Mouse (Mus musculus): ENCODE data around the gene Naaladl2. TPM values are rescaled to one million over a fixed set of nuclear protein-coding genes. Genes with fewer than 3 reads are reported as not detected.

Gene Naaladl2
- polyA plus RNA-seq, 1 experiment from 2014 or later = 0.48 TPM

DNA sequence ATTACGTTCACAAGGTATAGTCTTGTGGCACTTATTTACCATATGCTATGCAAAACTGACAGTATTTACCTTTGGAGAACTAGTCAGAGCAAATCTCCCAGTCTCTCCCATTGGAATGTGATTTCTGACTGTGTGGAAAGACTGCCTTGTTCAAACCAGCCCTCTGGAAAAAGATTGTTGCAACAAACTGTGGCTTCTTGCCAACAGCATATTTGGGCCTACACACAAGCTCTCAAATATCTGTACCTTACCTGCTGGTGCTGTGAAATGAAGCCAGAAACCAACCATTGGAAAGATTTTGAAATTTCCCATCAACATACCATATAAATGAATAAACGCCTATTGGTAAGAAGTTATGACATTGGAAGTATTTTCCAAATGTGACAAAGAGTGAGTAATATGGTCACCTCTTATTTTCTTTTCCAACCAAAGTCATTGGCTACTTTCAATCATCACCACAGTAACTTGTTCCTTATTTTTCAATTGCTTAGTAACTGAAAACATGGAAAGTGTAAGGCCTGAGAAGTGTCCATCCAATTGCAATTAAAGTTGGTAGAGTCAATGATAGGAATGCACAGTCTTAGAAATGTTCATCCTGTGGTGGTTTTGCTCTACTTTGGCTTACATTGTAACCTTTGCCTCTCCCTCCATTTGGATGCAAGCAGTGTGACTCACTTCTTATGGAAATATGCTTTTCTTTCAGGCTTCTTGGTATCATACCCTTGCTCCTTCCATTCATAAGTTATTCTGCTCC lies 453.7 kb downstream of the Naaladl2 start:
- no peaks in the 10 kb centered on the region for H3K27me3 ChIP-seq (ENCODE audit: control insufficient read depth, insufficient read depth, low read length)
- no peaks in the 10 kb centered on the region for H3K9me3 ChIP-seq (ENCODE audit: control insufficient read depth, low read length)
- DNase-seq (ENCODE audit: low spot score) = no peak
- no peak overlapping the region for H3K9ac ChIP-seq (ENCODE audit: low read length)
- H3K36me3 ChIP-seq (ENCODE audit: control insufficient read depth, insufficient read depth, low read length) = no peaks in the 10 kb centered on the region
- no peak for ATAC-seq (ENCODE audit: insufficient read depth, low FRiP score, low TSS enrichment)
- H3K4me1 ChIP-seq (ENCODE audit: control insufficient read depth, insufficient read depth, low read length) = no peaks in the 10 kb centered on the region
- no peak overlapping the region for H3K27ac ChIP-seq (ENCODE audit: low read depth, low read length)
- no peak overlapping the region for H3K4me3 ChIP-seq (ENCODE audit: low read depth, low read length)
- no peak overlapping the region for H3K4me2 ChIP-seq (ENCODE audit: low read depth)
- WGBS = 90% methylated on average over 2 of the region's 2 CpGs

DNA sequence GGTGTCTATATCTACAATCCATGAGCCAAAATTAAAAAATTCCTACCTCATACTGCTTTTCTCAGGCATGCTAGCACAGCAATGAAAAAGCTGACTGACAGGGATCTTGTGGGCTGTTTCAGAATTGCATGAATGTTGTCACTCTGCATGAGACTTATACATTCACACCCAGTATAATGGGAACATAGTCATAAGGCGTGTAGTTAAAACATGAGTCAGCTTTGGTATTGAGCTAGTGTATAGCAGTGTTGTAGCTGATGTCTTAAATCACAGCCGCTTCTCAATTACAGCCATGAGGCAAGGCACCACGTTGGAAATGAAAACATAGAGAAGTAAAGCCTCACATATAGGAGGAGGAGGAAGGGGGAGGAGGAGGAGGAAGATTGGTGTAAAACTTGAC lies 473.6 kb downstream of the Naaladl2 start:
- H3K36me3 ChIP-seq (ENCODE audit: control insufficient read depth, insufficient read depth, low read length) = no peaks in the 10 kb centered on the region
- no peak overlapping the region for H3K27ac ChIP-seq (ENCODE audit: low read depth, low read length)
- no peak overlapping the region for H3K9ac ChIP-seq (ENCODE audit: low read length)
- H3K4me1 ChIP-seq (ENCODE audit: control insufficient read depth, insufficient read depth, low read length) = no peaks in the 10 kb centered on the region
- H3K4me3 ChIP-seq (ENCODE audit: low read depth, low read length) = no peak overlapping the region
- no peaks in the 10 kb centered on the region for H3K27me3 ChIP-seq (ENCODE audit: control insufficient read depth, insufficient read depth, low read length)
- DNase-seq (ENCODE audit: low spot score) (no peak), ATAC-seq (ENCODE audit: insufficient read depth, low FRiP score, low TSS enrichment) (no peak)
- no peaks in the 10 kb centered on the region for H3K9me3 ChIP-seq (ENCODE audit: control insufficient read depth, low read length)
- WGBS = 75% methylated on average over 3 of the region's 3 CpGs
- no peak overlapping the region for H3K4me2 ChIP-seq (ENCODE audit: low read depth)

DNA sequence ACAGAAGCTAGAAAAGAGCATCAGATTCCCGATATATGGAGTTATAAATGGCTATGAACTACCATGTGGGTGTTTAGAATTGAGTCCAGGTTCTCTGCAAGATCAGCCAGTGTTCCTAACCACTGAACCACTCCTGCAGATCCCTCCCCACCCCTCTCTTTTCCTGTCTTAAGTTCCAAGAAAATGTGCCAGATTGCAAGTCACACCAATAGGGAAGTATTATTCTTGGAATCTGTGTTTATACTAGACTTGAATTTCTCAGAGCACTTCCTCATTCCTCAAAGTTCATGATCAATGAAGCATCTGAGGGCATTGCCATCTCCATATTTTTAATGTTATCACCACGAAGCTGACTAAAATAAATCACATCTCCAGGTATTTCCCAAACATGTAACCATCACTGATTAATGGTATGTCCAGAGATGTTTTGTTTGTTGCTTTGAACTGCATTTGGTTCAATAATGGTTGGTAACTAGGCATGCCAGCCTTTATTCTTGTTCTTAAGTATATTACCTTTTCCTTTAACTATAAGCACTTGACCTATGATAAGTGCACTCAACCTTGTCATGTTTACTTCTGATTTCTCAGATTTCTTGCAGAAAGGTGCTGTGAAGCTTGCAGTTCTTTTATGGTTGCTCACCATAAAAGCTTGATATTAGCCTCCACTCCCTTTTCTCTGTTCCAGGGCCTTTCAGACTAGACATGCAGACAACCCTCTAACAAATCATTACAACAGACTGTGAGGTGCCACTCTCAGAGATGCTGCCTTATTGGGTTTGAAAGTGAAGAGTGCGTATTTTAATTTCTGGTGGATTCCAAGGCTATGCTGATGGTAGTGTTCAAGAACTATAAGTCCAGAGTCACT lies 475.8 kb downstream of the Naaladl2 start:
- H3K27me3 ChIP-seq (ENCODE audit: control insufficient read depth, insufficient read depth, low read length) = no peaks in the 10 kb centered on the region
- H3K4me2 ChIP-seq (ENCODE audit: low read depth) = no peak overlapping the region
- no peak for DNase-seq (ENCODE audit: low spot score)
- H3K27ac ChIP-seq (ENCODE audit: low read depth, low read length) = no peak overlapping the region
- WGBS = 87% methylated on average over 3 of the region's 3 CpGs
- ATAC-seq (ENCODE audit: insufficient read depth, low FRiP score, low TSS enrichment) = no peak
- no peak overlapping the region for H3K9ac ChIP-seq (ENCODE audit: low read length)
- no peaks in the 10 kb centered on the region for H3K9me3 ChIP-seq (ENCODE audit: control insufficient read depth, low read length)
- H3K4me3 ChIP-seq (ENCODE audit: low read depth, low read length) = no peak overlapping the region
- H3K36me3 ChIP-seq (ENCODE audit: control insufficient read depth, insufficient read depth, low read length) = no peaks in the 10 kb centered on the region
- no peaks in the 10 kb centered on the region for H3K4me1 ChIP-seq (ENCODE audit: control insufficient read depth, insufficient read depth, low read length)

DNA sequence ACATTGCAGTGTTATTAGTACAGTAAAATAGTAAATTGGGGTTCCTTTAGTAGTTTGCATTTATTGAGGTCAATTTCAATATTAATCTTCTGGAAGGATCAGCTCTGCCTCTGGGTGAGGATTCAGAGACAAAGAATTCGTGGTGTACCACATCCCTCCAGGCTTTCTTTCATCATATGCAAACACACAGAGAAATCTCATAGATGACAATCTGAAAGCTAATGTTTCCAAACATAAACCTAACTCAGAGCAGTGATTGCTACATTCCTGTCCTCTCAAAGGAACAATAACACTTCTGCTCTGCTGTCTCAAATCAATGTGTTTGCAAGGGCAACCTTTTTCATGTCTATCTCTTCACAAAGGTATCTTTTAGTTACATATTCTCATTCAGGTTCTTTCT lies 478.7 kb downstream of the Naaladl2 start:
- Histone ChIP-seq H3K4me2 (ENCODE audit: low read depth) (no peak overlapping the region), H3K9ac (ENCODE audit: low read length) (no peak overlapping the region), H3K27me3 (ENCODE audit: control insufficient read depth, insufficient read depth, low read length) (no peaks in the 10 kb centered on the region), H3K9me3 (ENCODE audit: control insufficient read depth, low read length) (no peaks in the 10 kb centered on the region), H3K4me3 (ENCODE audit: low read depth, low read length) (no peak overlapping the region), H3K4me1 (ENCODE audit: control insufficient read depth, insufficient read depth, low read length) (no peaks in the 10 kb centered on the region), H3K36me3 (ENCODE audit: control insufficient read depth, insufficient read depth, low read length) (no peaks in the 10 kb centered on the region), H3K27ac (ENCODE audit: low read depth, low read length) (no peak overlapping the region)
- ATAC-seq (ENCODE audit: insufficient read depth, low FRiP score, low TSS enrichment) (no peak), DNase-seq (ENCODE audit: low spot score) (no peak)
- 55% methylated on average over 1 of the region's 1 CpGs for WGBS

DNA sequence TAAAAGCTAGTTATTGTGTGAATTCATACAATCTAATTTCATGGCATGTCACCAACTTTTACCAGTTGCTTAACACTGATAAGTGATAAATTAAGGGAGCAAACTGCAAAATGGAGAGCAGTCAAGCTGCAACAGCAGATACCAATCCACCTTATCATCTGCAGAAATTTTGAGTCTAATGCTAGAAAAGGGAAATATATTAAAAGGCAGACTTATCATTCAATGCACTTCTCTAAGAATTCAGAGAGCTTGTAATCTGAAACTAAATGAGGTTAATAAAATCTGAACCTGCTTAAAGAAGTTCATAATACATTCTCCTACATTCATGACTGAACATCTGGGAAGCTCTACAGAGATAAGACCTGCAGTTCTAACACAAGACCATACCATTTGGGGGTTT lies 480.3 kb downstream of the Naaladl2 start:
- DNase-seq (ENCODE audit: low spot score) (no peak), ATAC-seq (ENCODE audit: insufficient read depth, low FRiP score, low TSS enrichment) (no peak)
- Histone ChIP-seq H3K9ac (ENCODE audit: low read length) (no peak overlapping the region), H3K27ac (ENCODE audit: low read depth, low read length) (no peak overlapping the region), H3K4me3 (ENCODE audit: low read depth, low read length) (no peak overlapping the region), H3K4me1 (ENCODE audit: control insufficient read depth, insufficient read depth, low read length) (no peaks in the 10 kb centered on the region), H3K27me3 (ENCODE audit: control insufficient read depth, insufficient read depth, low read length) (no peaks in the 10 kb centered on the region), H3K9me3 (ENCODE audit: control insufficient read depth, low read length) (no peaks in the 10 kb centered on the region), H3K36me3 (ENCODE audit: control insufficient read depth, insufficient read depth, low read length) (no peaks in the 10 kb centered on the region), H3K4me2 (ENCODE audit: low read depth) (no peak overlapping the region)

DNA sequence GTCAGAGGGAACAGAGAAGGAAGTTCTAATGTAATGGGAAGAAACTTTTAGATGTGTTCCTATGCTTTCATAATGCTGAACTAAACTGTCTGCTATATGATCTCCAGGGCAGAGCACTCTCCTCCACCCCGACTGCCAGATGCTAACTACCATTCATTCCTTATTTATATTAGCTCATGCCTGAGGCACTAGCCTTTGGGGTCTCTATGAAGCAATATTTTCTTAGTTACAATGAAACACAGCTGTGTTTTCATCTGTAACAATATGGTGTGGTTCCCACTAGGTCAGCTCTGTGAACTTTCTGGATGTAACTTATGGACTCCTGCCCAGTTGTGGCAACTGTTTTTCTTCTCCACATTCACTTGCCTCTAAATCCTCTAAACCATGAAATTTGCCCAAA lies 514.0 kb downstream of the Naaladl2 start:
- WGBS = 50% methylated on average over 1 of the region's 1 CpGs
- Histone ChIP-seq H3K9me3 (ENCODE audit: control insufficient read depth, low read length) (no peaks in the 10 kb centered on the region), H3K36me3 (ENCODE audit: control insufficient read depth, insufficient read depth, low read length) (no peaks in the 10 kb centered on the region), H3K27me3 (ENCODE audit: control insufficient read depth, insufficient read depth, low read length) (no peaks in the 10 kb centered on the region), H3K4me1 (ENCODE audit: control insufficient read depth, insufficient read depth, low read length) (no peaks in the 10 kb centered on the region), H3K4me3 (ENCODE audit: low read depth, low read length) (no peak overlapping the region), H3K4me2 (ENCODE audit: low read depth) (no peak overlapping the region), H3K9ac (ENCODE audit: low read length) (no peak overlapping the region), H3K27ac (ENCODE audit: low read depth, low read length) (no peak overlapping the region)
- ATAC-seq (ENCODE audit: insufficient read depth, low FRiP score, low TSS enrichment) (no peak), DNase-seq (ENCODE audit: low spot score) (peak; percentile 22)

DNA sequence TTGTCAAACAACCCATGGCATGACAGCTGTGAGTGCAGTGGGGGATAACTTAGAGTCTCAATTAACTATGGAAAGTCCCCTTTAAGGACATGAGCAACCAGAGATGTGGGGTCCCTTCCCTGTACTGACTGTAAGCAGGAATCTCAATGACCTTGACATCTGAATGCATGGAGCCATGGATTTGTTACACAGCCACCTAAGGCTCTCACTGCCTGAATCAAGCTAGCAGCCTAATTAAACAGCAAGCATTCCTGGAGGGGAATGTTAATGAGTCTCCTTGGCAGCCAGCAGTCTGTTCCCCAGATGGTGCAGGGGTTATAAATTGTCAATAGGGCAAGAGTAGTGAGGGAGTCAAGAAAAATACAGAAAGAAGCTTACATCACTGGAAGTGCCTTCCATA lies 538.6 kb downstream of the Naaladl2 start:
- Histone ChIP-seq H3K4me2 (ENCODE audit: low read depth) (no peak overlapping the region), H3K36me3 (ENCODE audit: control insufficient read depth, insufficient read depth, low read length) (no peaks in the 10 kb centered on the region), H3K4me3 (ENCODE audit: low read depth, low read length) (no peak overlapping the region), H3K9ac (ENCODE audit: low read length) (no peak overlapping the region), H3K4me1 (ENCODE audit: control insufficient read depth, insufficient read depth, low read length) (no peaks in the 10 kb centered on the region), H3K27me3 (ENCODE audit: control insufficient read depth, insufficient read depth, low read length) (no peaks in the 10 kb centered on the region), H3K27ac (ENCODE audit: low read depth, low read length) (no peak overlapping the region), H3K9me3 (ENCODE audit: control insufficient read depth, low read length) (no peaks in the 10 kb centered on the region)
- DNase-seq (ENCODE audit: low spot score) = no peak
- peak; percentile 85 for ATAC-seq (ENCODE audit: insufficient read depth, low FRiP score, low TSS enrichment)

DNA sequence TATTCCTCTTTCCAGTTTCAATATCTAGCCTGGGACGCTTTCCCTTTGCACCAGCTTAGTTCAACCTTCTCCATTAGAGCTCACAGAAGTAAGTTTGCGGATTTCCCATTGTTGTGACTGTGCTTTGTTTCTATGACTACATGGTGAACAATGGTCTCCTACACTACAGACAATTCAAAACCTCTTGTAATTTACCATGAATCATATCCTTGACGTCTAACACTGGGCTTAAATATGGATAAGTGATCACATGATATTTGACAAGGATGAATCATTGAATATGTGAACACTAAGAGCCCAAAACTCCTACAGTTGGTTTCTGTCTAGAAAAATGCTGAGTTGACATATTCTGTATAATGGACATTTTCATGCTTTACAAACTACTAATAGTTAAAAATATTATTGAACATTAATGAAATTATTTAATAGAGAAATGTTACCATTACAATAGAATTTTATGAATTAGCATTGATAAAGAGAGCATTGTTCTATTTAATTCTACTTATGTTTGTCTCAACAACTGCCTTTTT lies 539.2 kb downstream of the Naaladl2 start:
- ATAC-seq (ENCODE audit: insufficient read depth, low FRiP score, low TSS enrichment) (no peak), DNase-seq (ENCODE audit: low spot score) (no peak)
- H3K4me2 ChIP-seq (ENCODE audit: low read depth) = no peak overlapping the region
- H3K9me3 ChIP-seq (ENCODE audit: control insufficient read depth, low read length) = no peaks in the 10 kb centered on the region
- H3K27me3 ChIP-seq (ENCODE audit: control insufficient read depth, insufficient read depth, low read length) = no peaks in the 10 kb centered on the region
- no peaks in the 10 kb centered on the region for H3K36me3 ChIP-seq (ENCODE audit: control insufficient read depth, insufficient read depth, low read length)
- H3K27ac ChIP-seq (ENCODE audit: low read depth, low read length) = no peak overlapping the region
- WGBS = 75% methylated on average over 3 of the region's 3 CpGs
- H3K4me1 ChIP-seq (ENCODE audit: control insufficient read depth, insufficient read depth, low read length) = no peaks in the 10 kb centered on the region
- no peak overlapping the region for H3K4me3 ChIP-seq (ENCODE audit: low read depth, low read length)
- no peak overlapping the region for H3K9ac ChIP-seq (ENCODE audit: low read length)

DNA sequence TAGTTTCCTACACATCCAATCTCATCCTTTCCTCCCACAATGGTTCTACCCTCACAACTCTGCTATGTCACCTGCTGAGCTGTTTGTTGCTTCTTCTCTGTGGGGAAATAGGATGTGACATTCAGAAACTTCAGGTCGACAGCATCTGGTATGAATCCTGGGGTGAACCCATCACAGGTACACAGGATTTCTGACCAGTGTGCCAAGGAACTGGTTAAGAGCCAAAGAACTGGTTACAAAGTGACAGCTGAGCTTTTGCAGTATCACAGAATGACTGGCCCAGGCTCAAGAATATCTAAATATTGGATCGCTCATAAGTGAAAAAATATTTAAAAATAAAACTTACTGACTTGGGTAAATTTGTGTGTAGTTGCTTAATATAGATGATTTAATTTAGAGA lies 548.6 kb downstream of the Naaladl2 start:
- no peaks in the 10 kb centered on the region for H3K36me3 ChIP-seq (ENCODE audit: control insufficient read depth, insufficient read depth, low read length)
- no peak overlapping the region for H3K27ac ChIP-seq (ENCODE audit: low read depth, low read length)
- no peak for ATAC-seq (ENCODE audit: insufficient read depth, low FRiP score, low TSS enrichment)
- H3K9ac ChIP-seq (ENCODE audit: low read length) = no peak overlapping the region
- no peak for DNase-seq (ENCODE audit: low spot score)
- H3K9me3 ChIP-seq (ENCODE audit: control insufficient read depth, low read length) = no peaks in the 10 kb centered on the region
- H3K4me3 ChIP-seq (ENCODE audit: low read depth, low read length) = no peak overlapping the region
- H3K4me1 ChIP-seq (ENCODE audit: control insufficient read depth, insufficient read depth, low read length) = no peaks in the 10 kb centered on the region
- WGBS = 78% methylated on average over 2 of the region's 2 CpGs
- H3K27me3 ChIP-seq (ENCODE audit: control insufficient read depth, insufficient read depth, low read length) = no peaks in the 10 kb centered on the region
- no peak overlapping the region for H3K4me2 ChIP-seq (ENCODE audit: low read depth)

All from neural tube, embryonic 11.5 days (tissue).